Mouse (Mus musculus) kidney, adult 2 months (tissue): ENCODE measurements around the gene Tecpr2.

Experiments
- CTCF ChIP-seq: fragments of 200-500 bp; conservative IDR thresholded peaks from 2 replicates; pipeline ENCODE4 v1.5.1; 2011; ENCODE audit warnings: low read depth, mild to moderate bottlenecking, control low read depth, low read length, moderate library complexity, mixed read lengths; ENCODE audit not compliant: insufficient read depth, insufficient read length
- POLR2A ChIP-seq: fragments of 200-500 bp; IDR thresholded peaks from one replicate; pipeline ENCODE4 v1.6.1; 2011; ENCODE audit warnings: low read depth, low read length, control low read depth

- TF ChIP-seq CTCF (no peak), POLR2A (no peak)
Observed at GRCm38 (mm10) chr12:110915761-110916160, 26.7 kb downstream of the Tecpr2 start.
